Mouse (Mus musculus) MEL (cell line): ENCODE data around the gene Hbp1. TPM values are rescaled to one million over a fixed set of nuclear protein-coding genes. Genes with fewer than 3 reads are reported as not detected.
A peak's percentile ranks its signal among the peaks of the same experiment; 100 is the strongest.

Experiments used
- DNase-seq: peaks from one replicate; pipeline ENCODE4 v3.0.0; 2011; ENCODE audit warnings: low read depth, low spot score
- H3K27ac ChIP-seq: 2 replicates; pipeline ENCODE4 v1.5.1; 2012; ENCODE audit warnings: low read depth, mild to moderate bottlenecking, control low read depth, low read length, moderate library complexity; ENCODE audit not compliant: control insufficient read depth
- H3K27me3 ChIP-seq, 2 experiments: fragments of 150-350 bp in 1 of 2; sonication (generic) in 1 of 2; 2 replicates each; pipeline ENCODE4 v1.6.1; 2012; ENCODE audit warnings: low read length in 2 of 2, mild to moderate bottlenecking in 2 of 2, improper control_type of control experiment in 1 of 2, moderate library complexity in 1 of 2; ENCODE audit not compliant: insufficient read depth in 2 of 2, control insufficient read depth in 1 of 2
- H3K36me3 ChIP-seq, 2 experiments: 2 replicates each; pipeline ENCODE4 v1.6.1; 2012 to 2014; ENCODE audit warnings: low read length in 2 of 2, improper control_type of control experiment in 1 of 2, inconsistent platforms in 1 of 2, mild to moderate bottlenecking in 1 of 2; ENCODE audit not compliant: insufficient read depth in 2 of 2, control insufficient read depth in 1 of 2
- H3K4me1 ChIP-seq, 2 experiments: fragments of 150-350 bp in 1 of 2; sonication (generic) in 1 of 2; 2 replicates each; pipeline ENCODE4 v1.6.1; 2012; ENCODE audit warnings: low read length in 2 of 2, improper control_type of control experiment in 1 of 2, mild to moderate bottlenecking in 1 of 2; ENCODE audit not compliant: insufficient read depth in 2 of 2, control insufficient read depth in 1 of 2
- H3K4me3 ChIP-seq, 2 experiments: fragments of 150-350 bp in 1 of 2; sonication (generic) in 1 of 2; 2 replicates each; pipeline ENCODE4 v1.5.1; 2012; ENCODE audit warnings: low read depth in 2 of 2, low read length in 2 of 2, mild to moderate bottlenecking in 2 of 2, moderate library complexity in 2 of 2, control low read depth in 1 of 2, improper control_type of control experiment in 1 of 2; ENCODE audit not compliant: control insufficient read depth in 1 of 2, insufficient read depth in 1 of 2
- H3K79me2 ChIP-seq: 2 replicates; pipeline ENCODE4 v1.6.1; 2012; ENCODE audit warnings: mild to moderate bottlenecking, low read length, moderate library complexity; ENCODE audit not compliant: control insufficient read depth, poor library complexity, insufficient read depth
- H3K9ac ChIP-seq: 2 replicates; pipeline ENCODE4 v1.6.1; 2012; ENCODE audit warnings: low read depth, mild to moderate bottlenecking, control low read depth, low read length, moderate library complexity; ENCODE audit not compliant: control insufficient read depth, poor library complexity, severe bottlenecking
- H3K9me3 ChIP-seq: fragments of 150-350 bp; sonication (generic); replicated peaks from 2 replicates; pipeline ENCODE4 v1.6.1; 2012; ENCODE audit warnings: mild to moderate bottlenecking, low read length, improper control_type of control experiment, moderate library complexity; ENCODE audit not compliant: insufficient read depth
- CHD1 ChIP-seq: IDR thresholded peaks from 2 replicates; pipeline ENCODE4 v1.6.1; 2012; ENCODE audit warnings: low read depth, mild to moderate bottlenecking, inconsistent platforms, low read length, improper control_type of control experiment
- CTCF ChIP-seq, 3 experiments: IDR thresholded peaks in 2 of 3; conservative IDR thresholded peaks in 1 of 3; 2 replicates each; pipeline ENCODE4 v1.5.1; 2011 to 2012; ENCODE audit warnings: low read length in 3 of 3, low read depth in 2 of 3, mild to moderate bottlenecking in 2 of 3, improper control_type of control experiment in 1 of 3, inconsistent platforms in 1 of 3, mixed read lengths in 1 of 3, moderate library complexity in 1 of 3; ENCODE audit not compliant: control insufficient read depth in 1 of 3, insufficient read depth in 1 of 3, poor library complexity in 1 of 3, severe bottlenecking in 1 of 3
- EP300 ChIP-seq, 2 experiments: IDR thresholded peaks; 2 replicates each; pipeline ENCODE4 v1.6.1; 2011; ENCODE audit warnings: improper control_type of control experiment in 2 of 2, low read length in 2 of 2, low read depth in 1 of 2, mild to moderate bottlenecking in 1 of 2
- ETS1 ChIP-seq: IDR thresholded peaks from 2 replicates; pipeline ENCODE4 v1.6.1; 2012; ENCODE audit warnings: low read depth, mild to moderate bottlenecking, inconsistent platforms, low read length, improper control_type of control experiment, moderate library complexity
- GATA1 ChIP-seq: IDR thresholded peaks from 2 replicates; pipeline ENCODE4 v1.6.1; 2011; ENCODE audit warnings: low read depth, low read length, improper control_type of control experiment
- HCFC1 ChIP-seq: IDR thresholded peaks from 2 replicates; pipeline ENCODE4 v1.6.1; 2012; ENCODE audit warnings: low read depth, mild to moderate bottlenecking, inconsistent platforms, low read length, improper control_type of control experiment, moderate library complexity
- JUND ChIP-seq: IDR thresholded peaks from 2 replicates; pipeline ENCODE4 v1.6.1; 2011; ENCODE audit warnings: low read depth, mild to moderate bottlenecking, improper control_type of control experiment, low read length
- KAT2A ChIP-seq: conservative IDR thresholded peaks from 2 replicates; pipeline ENCODE4 v1.6.1; 2012; ENCODE audit warnings: low read depth, low read length, improper control_type of control experiment, inconsistent platforms
- MAFK ChIP-seq: IDR thresholded peaks from 2 replicates; pipeline ENCODE4 v1.6.1; 2011; ENCODE audit warnings: low read depth, mild to moderate bottlenecking, low read length, improper control_type of control experiment, borderline replicate concordance
- MAX ChIP-seq: IDR thresholded peaks from 2 replicates; pipeline ENCODE4 v1.6.1; 2011; ENCODE audit warnings: low read length, improper control_type of control experiment
- RAD21 ChIP-seq: IDR thresholded peaks from 2 replicates; pipeline ENCODE4 v1.6.1; 2011; ENCODE audit warnings: mild to moderate bottlenecking, low read depth, low read length, improper control_type of control experiment
- RCOR1 ChIP-seq: IDR thresholded peaks from 2 replicates; pipeline ENCODE4 v1.6.1; 2012; ENCODE audit warnings: low read depth, mild to moderate bottlenecking, inconsistent platforms, low read length, improper control_type of control experiment
- SMC3 ChIP-seq: IDR thresholded peaks from 2 replicates; pipeline ENCODE4 v1.6.1; 2011; ENCODE audit warnings: low read depth, low read length, improper control_type of control experiment
- TBP ChIP-seq: IDR thresholded peaks from 2 replicates; pipeline ENCODE4 v1.8.0; 2011; ENCODE audit warnings: low read depth, low read length, improper control_type of control experiment
- TCF12 ChIP-seq: IDR thresholded peaks from 2 replicates; pipeline ENCODE4 v1.6.1; 2014; ENCODE audit warnings: low read depth, mild to moderate bottlenecking, inconsistent platforms, low read length, improper control_type of control experiment, moderate library complexity
- USF1 ChIP-seq: IDR thresholded peaks from 2 replicates; pipeline ENCODE4 v1.6.1; 2014; ENCODE audit warnings: low read depth, mild to moderate bottlenecking, inconsistent platforms, low read length, improper control_type of control experiment, moderate library complexity
- USF2 ChIP-seq, 2 experiments: IDR thresholded peaks; 2 replicates each; pipeline ENCODE4 v1.6.1; 2011 to 2012; ENCODE audit warnings: improper control_type of control experiment in 2 of 2, low read length in 2 of 2, borderline replicate concordance in 1 of 2, inconsistent platforms in 1 of 2, low read depth in 1 of 2, mild to moderate bottlenecking in 1 of 2; ENCODE audit not compliant: insufficient read depth in 1 of 2
- ZC3H11A ChIP-seq: IDR thresholded peaks from 2 replicates; pipeline ENCODE4 v1.6.1; 2012; ENCODE audit warnings: low read depth, mild to moderate bottlenecking, inconsistent platforms, low read length, improper control_type of control experiment
- ZNF384 ChIP-seq: IDR thresholded peaks from 2 replicates; pipeline ENCODE4 v1.6.1; 2012; ENCODE audit warnings: low read depth, mild to moderate bottlenecking, inconsistent platforms, low read length, improper control_type of control experiment
- polyA plus RNA-seq, 2 experiments: library from polyadenylated mRNA; stranded (reverse) in 1 of 2; unstranded in 1 of 2; fragments of >175 nt in 1 of 2; fragments of >200 nt in 1 of 2; gene quantifications; 2 replicates each; pipeline versions ENCODE4 v1.2.1 to v1.2.4; 2012; ENCODE audit warnings: low replicate concordance in 2 of 2, low read depth in 1 of 2; ENCODE audit not compliant: insufficient read length in 2 of 2, insufficient read depth in 1 of 2, missing spikeins in 1 of 2
- total RNA-seq: library from RNA; depleted of rRNA; stranded (reverse); fragments of 300-350 nt; gene quantifications from 2 replicates; pipeline ENCODE4 v1.2.3, GENCODE M21; 2012

Hbp1 gene
- total and polyA plus RNA-seq, 3 experiments: 4.3 to 8.8 TPM; not detected in 1

DNA sequence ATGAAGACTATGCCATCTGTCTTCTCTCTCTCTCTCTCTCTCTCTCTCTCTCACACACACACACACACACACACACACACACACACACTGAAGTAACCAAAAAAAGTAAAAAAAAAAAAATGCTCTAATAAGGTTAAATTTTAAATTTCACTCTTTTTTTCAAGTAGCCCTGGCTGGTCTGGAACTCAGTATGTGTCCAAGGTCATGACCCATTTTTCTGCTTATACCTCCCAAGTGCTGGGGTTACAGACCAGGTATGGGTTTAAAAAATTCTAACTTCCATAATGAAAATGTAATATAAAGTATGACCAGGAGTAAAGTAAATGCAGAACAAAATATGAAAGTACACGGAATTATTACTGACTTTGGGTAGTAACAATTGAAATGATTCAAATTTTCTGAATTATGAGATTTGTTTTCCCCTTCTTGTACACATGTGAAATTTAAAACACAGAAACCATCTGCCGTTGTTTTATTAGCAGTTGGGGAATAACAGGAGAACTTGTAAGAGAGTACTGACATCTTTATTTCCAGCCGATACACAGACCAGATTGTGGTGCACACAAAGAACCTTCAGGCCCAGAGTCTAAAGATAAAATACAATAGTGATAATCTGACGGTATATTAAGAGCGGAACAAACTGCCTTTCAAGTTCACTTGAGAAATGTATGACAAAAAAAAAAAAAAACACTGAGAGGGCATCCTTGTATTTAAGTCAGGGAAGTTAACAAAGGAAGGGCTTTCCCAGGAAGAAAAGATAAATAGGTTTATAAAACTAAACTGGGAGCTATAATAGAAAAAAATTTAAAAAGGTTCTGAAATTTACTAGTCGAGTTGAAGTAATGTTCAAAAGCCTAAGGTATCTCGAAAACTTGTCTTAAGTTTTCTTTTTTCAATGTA lies 2.0 kb downstream of the Hbp1 start:
- Histone ChIP-seq H3K9me3 (no peaks in the 10 kb centered on the region), H3K36me3 (peaks cover 0 to 29% of the 10 kb centered on the region in 2 experiments; a peak in 2 of 4 replicates)
- peak; percentile 24; the same call in 1 of the 2 replicates for TF ChIP-seq ETS1
- 0 out of 2 replicates have a peak, but pooled peaks have one; percentile 28 for TF ChIP-seq MAX
- TF ChIP-seq USF1: no peak
- peak; percentile 88 for TF ChIP-seq ZNF384
- peak; percentile 33 to 43; a peak in 1 of 4 replicates for TF ChIP-seq EP300 (IDR thresholded peaks at IDR 0.05; ENCODE audit: low read depth in 1 of 2, low read length in 2 of 2)
- TF ChIP-seq CHD1: peak; percentile 76; the same call in 1 of the 2 replicates
- TF ChIP-seq GATA1: peak; percentile 37; the same call in 1 of the 2 replicates
- TF ChIP-seq SMC3: no peak
- no peak for TF ChIP-seq TBP
- 0 out of 2 replicates have a peak, but pooled peaks have one; percentile 33 for TF ChIP-seq RCOR1
- TF ChIP-seq, all 39 proteins: peak for 7
- peak overlapping the region; percentile 83 for H3K9ac ChIP-seq
- peak overlapping the region; percentile 80 to 89 for H3K4me3 ChIP-seq
- peaks cover 9% of the 10 kb centered on the region; the same call in 1 of the 2 replicates for H3K79me2 ChIP-seq
- H3K4me1 ChIP-seq: peaks cover 9 to 14% of the 10 kb centered on the region in 2 experiments
- H3K27me3 ChIP-seq: no peaks in the 10 kb centered on the region
- DNase-seq: peak; percentile 53
- H3K27ac ChIP-seq: peak overlapping the region; percentile 83

DNA sequence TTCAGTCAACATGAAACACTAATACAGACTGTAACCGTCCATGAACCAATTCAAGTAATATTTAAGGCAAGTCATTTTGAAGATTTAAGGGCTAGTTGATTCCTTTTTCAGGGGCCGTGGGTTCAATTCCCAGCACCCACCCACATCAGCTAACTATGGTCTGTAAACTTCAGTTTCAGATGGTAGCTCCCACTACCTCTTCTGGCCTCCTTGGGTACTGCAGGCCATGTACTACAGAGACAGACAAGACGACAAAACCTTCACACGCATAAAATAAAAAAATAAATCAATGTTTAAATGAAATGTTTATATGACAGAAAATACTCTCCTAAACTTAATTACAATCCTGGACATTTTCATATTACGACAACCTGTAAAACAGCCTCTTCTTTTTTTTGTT lies 2.9 kb downstream of the Hbp1 start:
- no peak overlapping the region for H3K4me3 ChIP-seq
- no peak overlapping the region for H3K27ac ChIP-seq
- no peak overlapping the region for H3K9ac ChIP-seq
- no peak for TF ChIP-seq USF2 (IDR thresholded peaks at IDR 0.05; ENCODE audit: borderline replicate concordance in 1 of 2, insufficient read depth in 1 of 2, low read depth in 1 of 2, low read length in 2 of 2)
- no peak for TF ChIP-seq MAFK
- no peak for TF ChIP-seq TCF12
- TF ChIP-seq JUND: no peak
- TF ChIP-seq SMC3: peak; percentile 44
- TF ChIP-seq ZC3H11A: peak; percentile 18; the same call in 1 of the 2 replicates
- TF ChIP-seq KAT2A: no peak
- peak; percentile 28 to 50 (median 47); a peak in 5 of 6 replicates for TF ChIP-seq CTCF (IDR thresholded peaks at IDR 0.05 in 2 of 3, conservative IDR thresholded peaks at IDR 0.05 in 1 of 3; ENCODE audit: control insufficient read depth in 1 of 3, insufficient read depth in 1 of 3, low read depth in 2 of 3, low read length in 3 of 3, poor library complexity in 1 of 3, severe bottlenecking in 1 of 3)
- TF ChIP-seq HCFC1: no peak
- TF ChIP-seq RAD21: peak; percentile 39
- TF ChIP-seq, all 39 proteins: peak for 4
- Histone ChIP-seq H3K27me3 (no peaks in the 10 kb centered on the region), H3K36me3 (peaks cover 0 to 36% of the 10 kb centered on the region in 2 experiments; a peak in 2 of 4 replicates), H3K79me2 (peaks cover 9% of the 10 kb centered on the region; the same call in 1 of the 2 replicates), H3K4me1 (peaks cover 14% of the 10 kb centered on the region in 2 experiments), H3K9me3 (no peaks in the 10 kb centered on the region)
- peak; percentile 67 for DNase-seq
